Mouse (Mus musculus): Measurements from ENCODE around the gene Klf1. TPM values are rescaled to one million over a fixed set of nuclear protein-coding genes. Genes with fewer than 3 reads are reported as not detected.
A peak's percentile ranks its signal among the peaks of the same experiment; 100 is the strongest.

Gene Klf1
- total RNA-seq, 2 experiments from 2014 or later, result not detected

DNA sequence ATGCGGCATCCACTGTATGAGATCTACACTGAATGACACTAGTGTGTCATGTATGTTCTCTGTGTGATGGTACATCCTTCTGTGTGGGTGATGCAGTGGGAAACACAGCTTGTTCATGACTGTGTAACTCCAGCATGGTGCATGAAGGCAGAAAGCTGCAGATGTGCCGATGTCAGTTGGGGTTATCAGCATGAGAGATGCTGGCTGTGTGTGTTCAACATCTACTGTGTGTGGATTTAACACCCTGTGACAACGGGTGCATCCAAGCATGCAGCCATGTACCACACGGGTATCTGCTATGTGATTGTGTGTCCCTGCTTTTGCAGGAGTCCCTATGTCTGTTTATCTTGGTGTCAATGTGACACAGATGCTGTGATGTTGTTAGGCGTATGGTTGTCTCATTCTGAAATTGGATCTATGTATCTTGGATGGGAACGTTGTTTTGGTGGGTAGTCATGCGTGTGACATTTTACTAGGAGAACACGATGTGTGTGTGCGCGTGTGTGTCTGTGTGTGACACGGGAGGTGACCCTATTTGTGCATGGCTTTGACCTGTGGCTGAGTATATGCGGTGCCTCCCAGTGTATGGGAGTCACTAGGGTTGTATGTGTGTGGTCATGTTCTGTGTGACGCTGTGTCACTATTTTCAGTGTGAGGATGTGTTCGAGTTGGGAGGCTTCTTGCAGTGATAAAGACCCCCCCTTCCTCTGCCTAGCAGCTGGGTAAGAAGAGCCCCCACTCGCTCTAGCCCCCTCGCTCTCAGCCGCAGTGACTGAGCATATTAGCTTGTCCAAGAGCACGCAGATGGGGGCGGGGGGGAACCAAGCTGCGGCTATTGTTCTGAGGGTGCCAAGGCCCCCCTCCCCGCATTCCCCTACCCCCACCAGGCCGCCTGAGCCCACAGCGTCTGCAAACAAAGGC is 34.6 kb downstream of the Klf1 start:
- no peak for DNase-seq

DNA sequence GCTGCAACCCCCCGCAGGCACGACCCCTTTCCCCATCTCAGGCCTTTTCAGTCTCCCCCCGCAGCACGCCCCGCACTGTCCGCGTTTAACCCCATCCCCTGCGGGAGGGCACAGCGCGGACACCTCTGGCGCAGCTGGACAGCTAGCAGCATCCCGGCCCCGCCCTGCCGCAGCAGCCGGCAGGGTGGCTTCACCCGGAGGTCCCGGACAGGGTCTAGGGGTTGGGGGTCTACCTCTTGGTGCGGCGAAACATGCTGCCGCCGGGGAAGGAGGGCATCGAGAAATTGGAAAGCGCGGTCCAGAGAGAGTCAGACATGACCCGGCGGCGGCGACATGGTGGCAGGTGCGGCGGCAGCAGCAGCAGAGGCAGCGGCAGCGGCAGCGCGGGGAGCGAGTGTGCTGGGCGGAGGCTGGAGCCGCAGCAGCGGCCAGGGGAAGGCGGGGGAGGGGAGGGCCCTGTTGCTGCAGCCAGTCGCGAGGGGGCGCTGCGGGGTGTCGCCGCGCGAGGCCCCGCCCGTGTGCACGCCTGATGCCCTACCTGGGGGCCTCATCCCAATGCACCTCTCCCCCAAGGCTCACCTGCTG is 35.3 kb downstream of the Klf1 start, which contains the start of gene Mast1:
Gene Mast1 (minus strand): TSS at position 398 of the 585 bp plus-strand sequence.
- DNase-seq, result peak; percentile 35 to 54

DNA sequence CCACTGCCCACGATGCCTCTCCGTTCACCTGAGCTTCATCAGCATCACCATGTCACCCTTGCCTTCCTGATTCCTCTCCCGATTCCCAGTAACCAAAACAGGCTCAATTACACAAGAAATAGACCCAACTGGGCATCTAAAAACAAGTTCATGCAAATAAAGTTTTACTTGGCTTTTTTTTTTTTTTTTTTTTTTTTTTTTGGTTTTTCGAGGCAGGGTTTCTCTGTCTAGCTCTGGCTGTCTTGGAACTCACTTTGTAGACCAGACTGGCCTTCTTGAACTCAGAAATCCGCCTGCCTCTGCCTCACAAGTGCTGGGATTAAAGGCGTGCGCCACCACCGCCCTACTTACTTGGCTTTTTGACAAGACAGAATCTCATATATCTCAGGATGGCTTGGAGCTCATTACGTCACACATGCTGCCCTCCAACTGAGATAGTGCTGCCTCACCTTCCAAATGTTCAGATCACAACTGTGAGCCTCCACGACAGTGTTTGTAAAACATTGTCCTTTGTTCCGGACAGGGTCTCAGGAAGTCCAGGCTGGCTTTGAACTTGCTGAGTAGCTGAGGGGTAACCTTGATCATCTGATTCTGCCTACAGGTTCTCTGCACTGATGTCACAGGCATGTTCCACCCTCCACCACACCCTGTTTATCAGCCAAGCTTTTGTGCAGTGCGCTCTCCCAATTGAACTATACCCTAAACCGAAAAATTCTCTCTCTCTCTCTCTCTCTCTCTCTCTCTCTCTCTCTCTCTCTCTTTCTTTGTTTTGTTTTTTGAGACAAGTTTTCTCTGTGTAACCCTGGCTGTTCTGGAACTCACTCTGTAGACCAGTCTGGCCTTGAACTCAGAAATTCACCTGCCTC is 36.1 kb downstream of the Klf1 start:
- DNase-seq, result no peak

DNA sequence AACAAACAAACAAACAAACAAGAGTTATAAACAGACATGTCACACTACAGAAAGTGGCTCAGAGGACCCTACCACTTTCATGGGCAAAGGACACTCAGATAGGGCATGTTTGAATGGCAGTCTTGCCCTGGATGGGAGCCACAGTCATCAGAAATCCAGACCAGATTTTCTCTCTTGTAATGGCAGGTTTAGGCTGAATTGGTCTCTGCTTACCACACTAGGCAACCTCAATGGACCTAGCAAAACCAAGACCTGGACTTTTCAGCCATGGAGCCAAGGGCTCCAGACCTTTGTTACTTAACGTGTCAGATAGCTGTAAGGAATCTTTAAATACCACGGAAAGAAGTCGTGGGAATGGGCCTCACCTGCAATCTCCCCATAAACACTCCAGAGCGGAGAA is 42.0 kb downstream of the Klf1 start:
- no peak for DNase-seq

DNA sequence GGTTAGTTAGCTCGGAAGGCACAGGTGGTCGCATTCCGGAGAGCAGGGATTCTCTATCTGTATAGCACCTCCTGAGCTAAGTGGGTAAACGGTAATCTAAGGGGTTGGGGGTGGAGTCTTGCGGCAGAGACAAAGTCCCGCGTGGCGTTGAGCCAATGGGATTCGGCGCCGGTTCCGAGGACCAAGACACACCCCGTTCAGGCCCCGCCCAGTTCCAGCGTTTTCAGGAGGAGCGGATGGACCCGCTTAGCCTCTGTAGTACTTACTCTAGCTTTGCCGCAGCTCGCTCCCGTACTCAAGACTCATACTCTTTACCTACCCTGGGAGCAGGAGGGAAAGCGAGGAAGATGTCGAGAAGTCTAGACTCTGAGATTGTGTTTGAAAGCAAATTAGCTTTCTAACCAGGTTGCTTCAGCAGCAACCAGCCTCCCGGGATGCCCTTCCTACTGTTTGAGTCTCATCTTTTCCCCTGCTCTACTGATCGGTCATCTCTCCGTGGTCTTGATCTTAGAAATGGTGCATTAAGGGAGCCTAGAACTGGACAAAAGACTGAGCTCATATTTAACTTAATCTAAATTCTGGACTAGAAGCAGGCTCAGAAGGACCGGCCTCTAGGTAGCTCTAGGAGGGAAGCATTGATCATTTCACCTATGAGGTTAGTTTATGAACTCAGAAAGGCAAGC is 42.9 kb downstream of the Klf1 start:
- peak; percentile 38 for DNase-seq

DNA sequence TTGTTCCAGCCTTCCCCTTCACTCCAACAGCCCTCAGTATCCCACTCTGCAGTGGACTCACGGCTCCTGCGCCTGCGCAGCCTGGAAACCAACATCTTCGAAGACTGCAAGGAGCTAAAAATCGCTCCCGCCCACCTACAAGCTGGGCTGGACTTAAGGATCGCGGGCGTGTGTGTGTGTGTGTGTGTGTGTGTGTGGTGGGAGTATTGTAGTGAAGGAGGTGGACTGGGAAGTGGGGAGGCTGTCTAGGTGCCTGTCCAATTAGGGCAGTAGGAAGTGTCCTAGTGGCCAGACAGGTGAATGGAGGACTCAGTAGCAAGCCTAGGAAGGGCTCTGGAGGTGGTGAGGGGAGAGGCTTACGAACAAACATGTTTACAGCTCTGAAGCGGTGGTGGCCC is 43.5 kb downstream of the Klf1 start:
- DNase-seq, result no peak

DNA sequence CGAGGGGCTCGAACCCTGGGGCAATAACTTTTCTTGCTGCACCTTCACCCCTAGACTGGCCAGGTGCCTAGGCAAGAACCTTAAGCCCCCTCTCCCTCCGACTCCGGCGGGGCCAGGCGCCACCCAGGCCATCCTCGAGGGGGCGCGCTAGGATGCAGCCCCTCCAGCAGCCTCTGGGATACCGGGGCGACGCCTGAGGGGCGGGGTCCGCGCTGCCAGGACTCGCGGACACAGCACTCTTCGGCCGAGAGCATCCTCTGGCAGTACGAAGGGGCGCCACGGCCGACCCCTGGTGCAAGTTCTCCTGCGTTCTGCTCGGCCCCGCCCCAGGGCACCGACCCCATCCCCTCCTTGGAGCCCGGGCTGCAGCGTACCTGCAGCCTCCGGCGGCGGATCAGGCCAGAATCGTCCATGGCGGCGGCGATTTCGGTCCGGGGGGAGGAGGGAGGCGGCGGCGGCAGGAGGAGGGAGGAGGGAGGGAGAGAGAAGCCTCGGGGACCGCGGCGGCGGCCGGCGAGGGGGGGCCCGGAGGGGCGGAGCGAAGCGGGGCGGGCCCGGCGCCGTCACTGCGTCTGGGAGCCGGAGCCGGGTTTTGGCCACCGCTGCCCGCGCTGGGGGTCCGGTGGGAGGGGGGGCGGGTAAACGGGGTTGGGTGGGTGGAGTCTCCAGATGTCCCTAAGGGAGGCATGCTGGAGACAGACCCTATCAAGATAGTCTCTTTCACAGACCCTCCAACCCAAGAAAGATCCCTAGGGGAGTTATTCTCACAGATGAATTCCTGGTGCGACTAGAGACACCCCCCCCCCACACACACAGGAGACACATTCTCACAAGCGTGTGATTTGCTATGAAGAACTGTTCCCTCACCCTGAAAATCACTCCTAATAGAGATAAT is 44.2 kb downstream of the Klf1 start:
- no peak for DNase-seq

DNA sequence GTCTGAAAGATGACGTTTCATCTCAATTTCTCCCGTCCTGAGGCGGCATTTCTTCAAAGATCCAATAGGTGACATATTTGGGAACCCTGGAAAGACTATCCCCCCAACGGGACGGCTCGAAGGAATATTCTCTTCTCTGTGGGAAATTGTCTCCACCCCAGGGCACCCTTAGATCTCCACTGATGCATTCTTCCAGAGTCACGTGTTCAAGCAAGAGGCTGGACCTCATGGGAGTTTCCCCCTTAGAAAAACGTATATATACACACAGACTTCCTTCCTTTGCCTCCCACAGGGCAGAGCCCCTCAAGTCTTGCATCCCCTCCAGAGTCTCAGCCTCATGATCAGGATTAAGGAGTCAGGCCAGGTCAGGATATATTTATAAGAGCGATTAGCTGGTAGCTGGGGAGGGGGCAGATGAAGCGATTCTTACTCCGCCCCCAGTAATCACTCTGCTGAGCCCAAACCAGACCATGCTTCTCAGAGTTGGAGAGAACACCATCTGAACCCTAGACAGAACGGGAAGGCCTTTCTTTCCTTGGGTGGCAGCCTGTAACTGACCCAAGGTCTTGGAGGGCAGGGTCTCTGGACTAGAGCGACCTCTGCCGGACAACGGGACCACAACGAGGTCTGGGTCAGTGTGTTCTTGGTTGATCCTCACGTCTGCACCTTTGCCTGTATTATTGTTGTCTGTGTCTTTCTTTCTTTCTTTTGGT is 45.0 kb downstream of the Klf1 start, which contains the start of gene Rtbdn:
Gene Rtbdn (plus strand): TSS at position 464 of the 713 bp plus-strand sequence.
- DNase-seq, result no peak

DNA sequence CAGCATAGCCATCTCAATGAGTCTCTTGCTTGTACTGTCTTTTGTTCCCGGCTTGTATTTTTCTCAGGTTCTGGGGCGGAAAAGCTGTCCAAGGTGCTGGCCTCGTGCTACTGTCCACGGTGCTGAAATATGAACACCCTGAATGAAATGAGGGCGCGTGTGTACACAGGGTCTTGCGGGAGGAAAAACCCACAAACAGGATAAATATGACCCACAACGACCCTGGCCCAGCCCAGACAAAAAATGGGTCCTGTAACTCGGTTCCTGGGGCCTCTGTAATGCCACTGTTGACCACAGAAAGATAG is 45.5 kb downstream of the Klf1 start:
- peak in 1 of 2 experiments; percentile 73 for DNase-seq

DNA sequence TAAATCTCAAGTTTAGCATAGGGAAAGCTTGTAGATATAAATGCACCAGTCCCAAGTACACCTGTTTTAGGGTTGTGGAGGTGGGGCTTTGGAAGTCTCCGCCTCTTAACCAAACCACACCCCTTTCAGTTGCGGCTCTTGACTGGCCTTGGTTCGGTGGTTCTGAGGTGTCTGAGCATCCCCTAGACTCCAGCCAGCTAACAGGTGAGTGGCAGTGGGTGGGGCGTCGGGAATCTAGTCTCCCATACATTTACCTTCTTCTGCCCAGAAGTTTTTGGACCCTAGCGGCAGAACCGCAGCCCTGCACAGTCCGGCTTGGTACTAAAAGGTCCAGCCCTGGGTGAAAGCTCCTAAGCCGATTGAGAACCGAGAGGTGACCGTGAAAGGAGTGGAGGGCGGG is 48.0 kb downstream of the Klf1 start:
- no peak for DNase-seq

DNA sequence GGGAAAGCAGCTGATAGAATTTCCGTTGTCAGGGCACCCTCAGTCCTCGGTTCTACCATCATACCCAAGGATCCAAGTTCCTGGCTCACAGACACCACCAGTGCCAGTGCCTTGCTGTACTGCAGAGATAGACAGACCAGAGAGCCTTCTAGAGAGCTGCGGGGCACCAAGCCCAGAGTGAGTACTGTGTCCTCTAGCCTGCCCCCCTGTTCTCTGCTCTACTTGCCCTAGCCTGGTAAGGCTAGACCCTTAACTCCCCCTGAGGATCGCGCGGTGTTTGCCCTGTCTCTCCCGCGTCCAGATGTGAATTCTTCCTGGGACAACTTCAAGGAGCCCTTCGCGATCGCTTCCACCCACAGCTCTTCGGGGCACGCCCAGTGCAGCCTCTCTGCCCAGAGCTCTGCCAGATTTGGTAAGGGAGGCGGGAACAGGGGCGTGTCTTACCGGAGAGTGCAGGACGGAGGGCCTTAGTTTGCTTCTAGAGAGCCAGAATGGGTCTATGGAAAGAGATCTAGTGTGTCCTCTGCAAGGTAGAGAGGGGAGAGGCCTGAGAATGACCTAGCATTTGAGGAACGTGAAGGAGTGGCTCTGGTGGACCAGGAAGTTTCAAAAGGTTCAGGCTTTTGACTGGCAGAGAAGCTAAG is 51.0 kb downstream of the Klf1 start:
- DNase-seq, result peak; percentile 62 to 64

Small RNA genes lying within 50 kb of the gene (microRNA-seq; reads per million reads assigned to microRNA genes)
- gene Gm24197 (0 reads per million in 2 experiments), gene Mir7069 (1.1 to 3.8 reads per million in 2 experiments)

Other genes starting within 250 kb of the Klf1 start
- gene Ier2, start 239.1 kb upstream of the Klf1 start, total RNA-seq (2021), result 10 to 100 TPM; 11.2 to 13.4 TPM
- gene Trmt1, start 215.6 kb upstream of the Klf1 start, total RNA-seq (2021), result 10 to 100 TPM; 34.2 to 45.1 TPM
- 10 to 100 TPM; 31.4 to 32.7 TPM for gene Nacc1, start 214.1 kb upstream of the Klf1 start, total RNA-seq (2021)
- 1 to 10 TPM; 3.1 to 4.4 TPM for gene Lyl1, start 200.5 kb upstream of the Klf1 start, total RNA-seq (2021)
- under 1 TPM; 0.40 to 0.69 TPM for gene G430095P16Rik, start 178.9 kb upstream of the Klf1 start, total RNA-seq (2021)
- 100 to 1,000 TPM; 250 to 260 TPM for gene Nfix, start 101.6 kb upstream of the Klf1 start, total RNA-seq (2021)
- 10 to 100 TPM; 10.0 to 13.2 TPM for gene Dand5, start 79.1 kb upstream of the Klf1 start, total RNA-seq (2021)
- 10 to 100 TPM; 31.5 to 35.7 TPM for gene Gadd45gip1, start 70.4 kb upstream of the Klf1 start, total RNA-seq (2021)
- 10 to 100 TPM; 88.5 to 96.7 TPM for gene Rad23a, start 61.3 kb upstream of the Klf1 start, total RNA-seq (2021)
- 100 to 1,000 TPM; 297 to 306 TPM for gene Calr, start 55.0 kb upstream of the Klf1 start, total RNA-seq (2021)
- 10 to 100 TPM; 22.6 to 22.9 TPM for gene Farsa, start 44.9 kb upstream of the Klf1 start, total RNA-seq (2021)
- gene Syce2, start 29.8 kb upstream of the Klf1 start, total RNA-seq (2021), result 1 to 10 TPM; 4.4 to 4.9 TPM
- gene Gcdh, start 8.0 kb upstream of the Klf1 start, total RNA-seq (2021), result 10 to 100 TPM; 79.9 to 84.2 TPM
- gene Dnase2a, start 6.6 kb downstream of the Klf1 start, total RNA-seq (2021), result 10 to 100 TPM in 1 of 2 experiments, 1 to 10 TPM in 1; 9.5 to 11.0 TPM
- gene Mast1, start 35.4 kb downstream of the Klf1 start, total RNA-seq (2021), result under 1 TPM; 0.10 TPM
- not detected for gene Rtbdn, start 45.1 kb downstream of the Klf1 start, total RNA-seq (2021)
- 1 to 10 TPM in 1 of 2 experiments, not detected in 1; 2.3 TPM for gene Gm49661, start 67.5 kb downstream of the Klf1 start, total RNA-seq (2021)
- gene Prdx2, start 67.7 kb downstream of the Klf1 start, total RNA-seq (2021), result 100 to 1,000 TPM; 648 to 740 TPM
- gene Rnaseh2a, start 67.8 kb downstream of the Klf1 start, total RNA-seq (2021), result 10 to 100 TPM; 45.6 to 48.4 TPM
- 10 to 100 TPM; 11.0 to 13.9 TPM for gene Junb, start 76.8 kb downstream of the Klf1 start, total RNA-seq (2021)
- gene Hook2, start 88.7 kb downstream of the Klf1 start, total RNA-seq (2021), result 1 to 10 TPM; 2.7 TPM
- gene Best2, start 112.6 kb downstream of the Klf1 start, total RNA-seq (2021), result not detected
- 10 to 100 TPM; 64.7 to 67.3 TPM for gene Asna1, start 123.4 kb downstream of the Klf1 start, total RNA-seq (2021)
- 10 to 100 TPM; 84.5 to 87.7 TPM for gene Trir, start 124.9 kb downstream of the Klf1 start, total RNA-seq (2021)
- gene Tnpo2, start 135.0 kb downstream of the Klf1 start, total RNA-seq (2021), result 10 to 100 TPM; 24.1 to 31.2 TPM
- 1 to 10 TPM; 2.7 to 3.2 TPM for gene Fbxw9, start 158.1 kb downstream of the Klf1 start, total RNA-seq (2021)
- not detected for gene Gm5741, start 166.1 kb downstream of the Klf1 start, total RNA-seq (2021)
- 10 to 100 TPM; 36.5 to 36.6 TPM for gene Dhps, start 169.8 kb downstream of the Klf1 start, total RNA-seq (2021)
- gene Wdr83os, start 178.8 kb downstream of the Klf1 start, total RNA-seq (2021), result 10 to 100 TPM; 42.1 to 47.3 TPM
- gene Wdr83, start 179.4 kb downstream of the Klf1 start, total RNA-seq (2021), result 10 to 100 TPM; 28.7 to 34.6 TPM
- 10 to 100 TPM; 27.6 to 27.7 TPM for gene Man2b1, start 181.3 kb downstream of the Klf1 start, total RNA-seq (2021)
- 1 to 10 TPM; 1.7 to 2.4 TPM for gene Zfp791, start 221.2 kb downstream of the Klf1 start, total RNA-seq (2021)
- gene Cks1brt, start 250.0 kb downstream of the Klf1 start, total RNA-seq (2021), result not detected

All from heart, adult 18-20 months (tissue).